Mouse (Mus musculus) gastrocnemius, postnatal 10 days (tissue): ENCODE results near the gene Nemf. TPM values are rescaled to one million over a fixed set of nuclear protein-coding genes. Genes with fewer than 3 reads are reported as not detected.
"Not testable (repeated sequence)": the region's sequence is repeated elsewhere in the genome, so short reads cannot be mapped to it uniquely, and the experiment has no call there.

Experiments used
- DNase-seq: peaks from one replicate; pipeline ENCODE4 v3.0.0; 2021; ENCODE audit warnings: mixed read lengths
- long read RNA-seq, 2 experiments: library from polyadenylated mRNA; stranded (forward); transcript quantifications; one replicate each; pipeline ENCODE4 v2.0.0; 2021
- total RNA-seq, 2 experiments: library from RNA; stranded (reverse); gene quantifications; 2 replicates each; pipeline ENCODE4 v1.2.3; 2021

Nemf gene
- 10 to 100 TPM; 21.3 to 23.4 TPM for total RNA-seq
- long read RNA-seq, experiment 1, full-length matches to known transcripts = 23 of 40 reads
- long read RNA-seq, experiment 1, partial matches to known transcripts = 3 of 40 reads
- long read RNA-seq, experiment 1, other reads (novel, unspliced or antisense) = 14 of 40 reads
- long read RNA-seq, experiment 2, full-length matches to known transcripts = 22 of 26 reads
- long read RNA-seq, experiment 2, partial matches to known transcripts = 0 of 26 reads
- long read RNA-seq, experiment 2, other reads (novel, unspliced or antisense) = 4 of 26 reads

GRCm38 (mm10) chr12:69356546-69357299 is at the start of gene Nemf:
Nemf (minus strand) TSS chr12:69357165.
- DNase-seq = peak; percentile 79

GRCm38 (mm10) chr12:69402594-69403167 is 45.7 kb upstream of the Nemf start:
- DNase-seq = no peak

- DNase-seq = no peak
These were observed 45.1 kb upstream of the Nemf start for GRCm38 (mm10) chr12:69402100-69402499.

GRCm38 (mm10) chr12:69400871-69401286 is 43.9 kb upstream of the Nemf start:
- no peak for DNase-seq

GRCm38 (mm10) chr12:69400367-69400766 is 43.4 kb upstream of the Nemf start:
- no peak for DNase-seq

- peak; percentile 36 for DNase-seq
These were observed 37.5 kb upstream of the Nemf start for GRCm38 (mm10) chr12:69394456-69394855.

GRCm38 (mm10) chr12:69393076-69393475 is 36.1 kb upstream of the Nemf start:
- DNase-seq = no peak

- no peak for DNase-seq
These were observed 33.2 kb upstream of the Nemf start for GRCm38 (mm10) chr12:69390000-69390698.

- DNase-seq = no peak
These were observed 32.4 kb upstream of the Nemf start for GRCm38 (mm10) chr12:69389273-69389938.

- no peak for DNase-seq
These were observed 31.4 kb upstream of the Nemf start for GRCm38 (mm10) chr12:69388321-69388869.

- not testable (repeated sequence) for DNase-seq
These were observed 29.3 kb upstream of the Nemf start for GRCm38 (mm10) chr12:69386281-69386732.

- DNase-seq = no peak
These were observed 28.7 kb upstream of the Nemf start for GRCm38 (mm10) chr12:69385542-69386280.

- DNase-seq = no peak
These were observed 27.6 kb upstream of the Nemf start for GRCm38 (mm10) chr12:69384606-69385005.

GRCm38 (mm10) chr12:69382880-69383279 is 25.9 kb upstream of the Nemf start:
- no peak for DNase-seq

- DNase-seq = no peak
These were observed 21.8 kb upstream of the Nemf start for GRCm38 (mm10) chr12:69378558-69379454.

GRCm38 (mm10) chr12:69377636-69378035 is 20.7 kb upstream of the Nemf start:
- DNase-seq = not testable (repeated sequence)

GRCm38 (mm10) chr12:69377188-69377587 is 20.2 kb upstream of the Nemf start:
- DNase-seq = no peak

- DNase-seq = no peak
These were observed 19.2 kb upstream of the Nemf start for GRCm38 (mm10) chr12:69376132-69376531.

GRCm38 (mm10) chr12:69373850-69374766 is 17.1 kb upstream of the Nemf start:
- DNase-seq = no peak
